Mouse (Mus musculus) forebrain, embryonic 10.5 days (tissue): ENCODE measurements around the gene Pdzd8. TPM values are rescaled to one million over a fixed set of nuclear protein-coding genes. Genes with fewer than 3 reads are reported as not detected.

Source experiments
- DNase-seq: peaks from one replicate; pipeline ENCODE4 v3.0.0-alpha.2; 2017; ENCODE audit warnings: low spot score; ENCODE audit errors: extremely low spot score
- H3K27ac ChIP-seq: fragments of 300-500 bp; sonication (generic); 2 replicates; pipeline ENCODE4 v1.5.1; 2016; ENCODE audit warnings: mild to moderate bottlenecking
- H3K27me3 ChIP-seq: fragments of 300-500 bp; sonication (generic); 2 replicates; pipeline ENCODE4 v1.6.1; 2016; ENCODE audit warnings: mild to moderate bottlenecking; ENCODE audit not compliant: poor library complexity, severe bottlenecking
- H3K36me3 ChIP-seq: fragments of 300-500 bp; sonication (generic); replicated peaks from 2 replicates; pipeline ENCODE4 v1.6.1; 2016; ENCODE audit warnings: mild to moderate bottlenecking, moderate library complexity
- H3K4me1 ChIP-seq: fragments of 300-500 bp; sonication (generic); 2 replicates; pipeline ENCODE4 v1.6.1; 2016
- H3K4me3 ChIP-seq: fragments of 300-500 bp; sonication (generic); 2 replicates; pipeline ENCODE4 v1.5.1; 2016; ENCODE audit warnings: mild to moderate bottlenecking, moderate library complexity
- H3K9me3 ChIP-seq: fragments of 300-500 bp; sonication (generic); 2 replicates; pipeline ENCODE4 v1.6.1; 2016; ENCODE audit warnings: mild to moderate bottlenecking, moderate library complexity
- WGBS: fragments of 180-500 bp; shearing (Covaris S2); methylation state at CpG from one replicate; pipeline ENCODE4 v1.1.7; 2016; 5-methylcytosine and 5-hydroxymethylcytosine counted together
- polyA plus RNA-seq: library from polyadenylated mRNA; unstranded; fragments of >200 nt; fragmentation: Nextera tagmentation; extraction: Ambion mirVana; gene quantifications from 2 replicates; pipeline ENCODE4 v1.2.1, GENCODE M21; 2016

Pdzd8 gene
- polyA plus RNA-seq = 10.0 and 10.3 TPM in 2 replicates

- Histone ChIP-seq H3K9me3 (no peaks in the 10 kb centered on the region), H3K27ac (peak within 1 kb of the TSS; percentile 98), H3K27me3 (0 out of 2 replicates have a peak, but pooled peaks cover 4% of the 10 kb centered on the region), H3K4me3 (peak within 1 kb of the TSS; percentile 75), H3K36me3 (no peaks in the 10 kb centered on the region), H3K4me1 (peaks cover 55% of the 10 kb centered on the region)
- peak; percentile 89 for DNase-seq
- WGBS = under 1% methylated on average over 90 of the region's 91 CpGs
Measured at GRCm38 (mm10) chr19:59345658-59346283, at the start of gene Pdzd8. Gene Pdzd8, minus strand, starts transcription at chr19:59345780.

- 19% methylated on average over 8 of the region's 8 CpGs for WGBS
- H3K9me3 ChIP-seq = no peaks in the 10 kb centered on the region
Measured at GRCm38 (mm10) chr19:59393777-59394441, 48.3 kb upstream of the Pdzd8 start.

GRCm38 (mm10) chr19:59388847-59389606 is 43.4 kb upstream of the Pdzd8 start:
- no peaks in the 10 kb centered on the region for H3K36me3 ChIP-seq
- peaks cover 35% of the 10 kb centered on the region for H3K4me1 ChIP-seq
- H3K9me3 ChIP-seq = no peaks in the 10 kb centered on the region
- H3K27me3 ChIP-seq = peaks cover 65% of the 10 kb centered on the region
- peak overlapping the region; percentile 39 for H3K4me3 ChIP-seq
- DNase-seq = peak; percentile 81
- H3K27ac ChIP-seq = peak overlapping the region; percentile 26
- 9% methylated on average over 15 of the region's 15 CpGs for WGBS

More at GRCm38 (mm10) chr19:59393777-59394441, 48.3 kb upstream of the Pdzd8 start:
- Histone ChIP-seq H3K27me3 (peaks cover 82% of the 10 kb centered on the region), H3K27ac (no peak overlapping the region; the same call in 1 of the 2 replicates), H3K4me1 (peaks cover 29% of the 10 kb centered on the region), H3K36me3 (no peaks in the 10 kb centered on the region), H3K4me3 (no peak overlapping the region)
- no peak for DNase-seq

DNA sequence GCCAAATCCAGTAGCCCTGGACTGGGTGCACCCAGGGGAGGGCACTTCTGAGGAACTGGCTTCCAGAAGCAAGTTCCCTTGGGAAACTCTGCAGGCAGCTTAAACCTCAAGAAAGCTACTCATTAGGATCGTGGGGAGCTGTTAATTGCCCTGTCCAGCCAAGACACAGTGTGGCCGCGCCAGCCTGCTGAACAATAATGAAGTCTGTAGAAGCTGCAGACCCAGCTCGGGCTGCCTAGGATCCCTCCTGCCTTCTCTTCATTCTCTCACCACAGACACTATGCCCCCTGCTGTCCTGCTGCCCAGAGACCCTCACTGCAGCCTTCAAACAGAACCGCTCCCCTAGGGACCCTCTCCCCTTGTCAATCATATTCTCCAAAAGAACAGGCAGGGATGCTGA is 42.8 kb upstream of the Pdzd8 start:
- H3K27me3 ChIP-seq = peaks cover 63% of the 10 kb centered on the region
- 2% methylated on average over 5 of the region's 5 CpGs for WGBS
- DNase-seq = peak; percentile 46
- H3K4me3 ChIP-seq = peak overlapping the region; percentile 39
- peaks cover 29% of the 10 kb centered on the region for H3K4me1 ChIP-seq
- H3K36me3 ChIP-seq = no peaks in the 10 kb centered on the region
- H3K27ac ChIP-seq = peak overlapping the region; percentile 26
- H3K9me3 ChIP-seq = no peaks in the 10 kb centered on the region

DNA sequence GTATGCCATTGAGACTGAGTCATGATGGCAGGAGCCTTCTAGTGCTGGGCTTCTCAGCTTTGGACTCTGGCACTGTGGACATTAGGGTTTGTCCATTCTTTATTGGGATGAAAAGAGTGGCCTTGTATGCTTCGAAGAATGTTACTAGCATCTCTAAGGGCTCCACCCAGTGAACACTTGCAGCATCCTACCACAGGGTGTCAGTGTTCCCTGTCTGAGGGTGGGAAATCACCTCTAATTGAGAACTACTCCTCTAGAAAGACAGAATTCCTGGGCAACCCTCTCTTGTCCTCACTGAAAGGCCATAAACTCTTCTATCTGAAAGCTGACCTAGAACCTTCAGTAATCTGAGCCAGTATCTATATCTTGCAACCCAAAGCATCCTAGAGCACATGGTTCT is 41.6 kb upstream of the Pdzd8 start:
- Histone ChIP-seq H3K36me3 (no peaks in the 10 kb centered on the region), H3K4me3 (no peak overlapping the region), H3K9me3 (no peaks in the 10 kb centered on the region), H3K4me1 (peaks cover 28% of the 10 kb centered on the region), H3K27ac (0 out of 2 replicates have a peak overlapping the region, but pooled peaks have one; percentile 3), H3K27me3 (peaks cover 52% of the 10 kb centered on the region)
- DNase-seq = peak; percentile 39
- 50% methylated on average over 1 of the region's 1 CpGs for WGBS

GRCm38 (mm10) chr19:59384582-59385495 is 39.3 kb upstream of the Pdzd8 start:
- H3K27me3 ChIP-seq = peaks cover 28% of the 10 kb centered on the region
- H3K27ac ChIP-seq = no peak overlapping the region
- H3K4me3 ChIP-seq = no peak overlapping the region
- no peaks in the 10 kb centered on the region for H3K36me3 ChIP-seq
- peaks cover 25% of the 10 kb centered on the region for H3K4me1 ChIP-seq
- 90% methylated on average over 7 of the region's 7 CpGs for WGBS
- DNase-seq = no peak
- no peaks in the 10 kb centered on the region for H3K9me3 ChIP-seq

- DNase-seq = no peak
- no peak overlapping the region for H3K4me3 ChIP-seq
- peaks cover 8% of the 10 kb centered on the region for H3K27me3 ChIP-seq
- H3K36me3 ChIP-seq = no peaks in the 10 kb centered on the region
- H3K4me1 ChIP-seq = peaks cover 2% of the 10 kb centered on the region
- H3K9me3 ChIP-seq = no peaks in the 10 kb centered on the region
- H3K27ac ChIP-seq = no peak overlapping the region
Measured at GRCm38 (mm10) chr19:59382416-59382917, 36.9 kb upstream of the Pdzd8 start.

DNA sequence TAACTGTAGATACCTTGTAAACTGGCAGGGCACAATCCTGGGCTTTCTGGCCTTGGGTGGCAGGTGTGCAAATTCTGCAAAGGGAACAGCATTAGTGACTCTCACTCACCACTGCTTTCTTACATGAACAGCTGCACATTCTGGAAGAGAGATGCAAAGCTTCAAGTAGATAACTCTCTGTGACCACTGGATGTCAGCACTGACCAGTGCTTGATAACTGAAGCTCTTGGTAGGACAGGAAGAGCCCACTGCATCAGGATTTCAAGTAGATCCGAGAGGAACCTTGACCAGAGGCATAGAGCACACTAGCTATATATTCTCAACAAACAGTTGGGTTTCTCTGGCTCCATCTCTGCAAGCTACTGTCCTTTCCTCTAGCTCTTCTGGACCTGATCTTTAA is 34.4 kb upstream of the Pdzd8 start:
- H3K4me3 ChIP-seq = no peak overlapping the region
- H3K27me3 ChIP-seq = no peaks in the 10 kb centered on the region
- no peak overlapping the region for H3K27ac ChIP-seq
- H3K36me3 ChIP-seq = no peaks in the 10 kb centered on the region
- no peaks in the 10 kb centered on the region for H3K4me1 ChIP-seq
- 65% methylated on average over 1 of the region's 1 CpGs for WGBS
- no peak for DNase-seq
- H3K9me3 ChIP-seq = peaks cover 11% of the 10 kb centered on the region; the same call in 1 of the 2 replicates

GRCm38 (mm10) chr19:59376481-59376880 is 30.9 kb upstream of the Pdzd8 start:
- no peak overlapping the region for H3K4me3 ChIP-seq
- WGBS = 76% methylated on average over 2 of the region's 2 CpGs
- H3K9me3 ChIP-seq = peaks cover 11% of the 10 kb centered on the region; the same call in 1 of the 2 replicates
- H3K27me3 ChIP-seq = no peaks in the 10 kb centered on the region
- no peak for DNase-seq
- no peaks in the 10 kb centered on the region for H3K36me3 ChIP-seq
- no peaks in the 10 kb centered on the region for H3K4me1 ChIP-seq
- H3K27ac ChIP-seq = no peak overlapping the region

GRCm38 (mm10) chr19:59374940-59375339 is 29.4 kb upstream of the Pdzd8 start:
- no peaks in the 10 kb centered on the region for H3K27me3 ChIP-seq
- no peak overlapping the region for H3K4me3 ChIP-seq
- peaks cover 11% of the 10 kb centered on the region; the same call in 1 of the 2 replicates for H3K9me3 ChIP-seq
- H3K4me1 ChIP-seq = no peaks in the 10 kb centered on the region
- WGBS = 84% methylated on average over 6 of the region's 6 CpGs
- H3K27ac ChIP-seq = no peak overlapping the region
- H3K36me3 ChIP-seq = no peaks in the 10 kb centered on the region
- DNase-seq = no peak

GRCm38 (mm10) chr19:59372928-59373327 is 27.3 kb upstream of the Pdzd8 start:
- H3K36me3 ChIP-seq = no peaks in the 10 kb centered on the region
- no peak overlapping the region for H3K27ac ChIP-seq
- peaks cover under 1% of the 10 kb centered on the region; the same call in 1 of the 2 replicates for H3K4me1 ChIP-seq
- H3K27me3 ChIP-seq = no peaks in the 10 kb centered on the region
- no peak overlapping the region for H3K4me3 ChIP-seq
- peaks cover 11% of the 10 kb centered on the region; the same call in 1 of the 2 replicates for H3K9me3 ChIP-seq
- DNase-seq = no peak
- WGBS = 80% methylated on average over 4 of the region's 4 CpGs

DNA sequence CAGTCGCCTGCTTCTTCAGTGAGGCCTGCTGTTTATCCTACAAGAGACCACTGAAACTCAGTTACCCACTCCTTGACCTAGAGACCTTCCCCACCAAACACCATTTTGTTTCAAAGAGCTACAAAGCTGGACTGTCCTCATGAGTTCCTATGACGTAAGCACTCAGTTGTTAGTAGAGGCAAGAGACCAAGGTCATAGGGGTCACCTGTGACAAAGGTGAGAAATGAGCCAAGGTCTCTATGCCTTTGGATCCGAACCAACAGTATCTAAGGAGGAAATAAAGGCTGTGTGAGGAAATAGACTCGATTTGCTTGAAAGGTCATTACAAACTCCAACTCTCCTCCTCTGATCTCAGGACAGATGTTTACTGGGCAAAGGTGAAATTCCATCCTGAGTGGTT is 25.4 kb upstream of the Pdzd8 start:
- Histone ChIP-seq H3K4me1 (peaks cover 12% of the 10 kb centered on the region), H3K27me3 (no peaks in the 10 kb centered on the region), H3K4me3 (no peak overlapping the region), H3K9me3 (peaks cover 9% of the 10 kb centered on the region; the same call in 1 of the 2 replicates), H3K27ac (no peak overlapping the region), H3K36me3 (no peaks in the 10 kb centered on the region)
- 79% methylated on average over 4 of the region's 4 CpGs for WGBS
- DNase-seq = no peak
